Mouse (Mus musculus): ENCODE data around the gene Rab11fip2.

Gene Rab11fip2

GRCm38 (mm10) chr19:59853061-59853460, 90.4 kb downstream of the Rab11fip2 start:
- DNase-seq (ENCODE audit: low spot score in 2 of 2) = no peak
